Mouse (Mus musculus) frontal cortex, postnatal 25 days (tissue): ENCODE results near the gene Fuk.
"Not testable (repeated sequence)": the region's sequence is repeated elsewhere in the genome, so short reads cannot be mapped to it uniquely, and the experiment has no call there.

Experiments
- DNase-seq, 2 experiments: peaks; one replicate each; pipeline ENCODE4 v3.0.0; 2022; ENCODE audit warnings: low spot score in 2 of 2

Fuk gene

GRCm38 (mm10) chr8:110901839-110902578, at the start of gene Fuk:
TSS of gene Fuk (minus strand) at chr8:110902488.
- peak; percentile 64 to 72 for DNase-seq

GRCm38 (mm10) chr8:110950065-110950484, 47.8 kb upstream of the Fuk start:
- DNase-seq: no peak

- no peak for DNase-seq
Measured at GRCm38 (mm10) chr8:110945716-110946115, 43.4 kb upstream of the Fuk start.

GRCm38 (mm10) chr8:110944276-110944876, 42.1 kb upstream of the Fuk start:
- DNase-seq: no peak

- DNase-seq: no peak
Measured at GRCm38 (mm10) chr8:110941453-110941948, 39.2 kb upstream of the Fuk start.

GRCm38 (mm10) chr8:110940682-110941452, 38.6 kb upstream of the Fuk start:
- DNase-seq: no peak

GRCm38 (mm10) chr8:110938882-110939589, 36.7 kb upstream of the Fuk start:
- DNase-seq: peak; percentile 37 to 58

- no peak for DNase-seq
Measured at GRCm38 (mm10) chr8:110936217-110936616, 33.9 kb upstream of the Fuk start.

GRCm38 (mm10) chr8:110933272-110933671, 31.0 kb upstream of the Fuk start:
- DNase-seq: no peak

GRCm38 (mm10) chr8:110932444-110932843, 30.2 kb upstream of the Fuk start:
- DNase-seq: no peak

GRCm38 (mm10) chr8:110931176-110931939, 29.1 kb upstream of the Fuk start:
- DNase-seq: no peak

GRCm38 (mm10) chr8:110929672-110930071, 27.4 kb upstream of the Fuk start:
- DNase-seq: not testable (repeated sequence)

- DNase-seq: no peak
Measured at GRCm38 (mm10) chr8:110929066-110929465, 26.8 kb upstream of the Fuk start.

- no peak for DNase-seq
Measured at GRCm38 (mm10) chr8:110928435-110928834, 26.1 kb upstream of the Fuk start.

GRCm38 (mm10) chr8:110926690-110927089, 24.4 kb upstream of the Fuk start:
- DNase-seq: no peak

- DNase-seq: no peak
Measured at GRCm38 (mm10) chr8:110925691-110926140, 23.4 kb upstream of the Fuk start.

GRCm38 (mm10) chr8:110921492-110922230, 19.4 kb upstream of the Fuk start:
- DNase-seq: no peak

- no peak for DNase-seq
Measured at GRCm38 (mm10) chr8:110920773-110921277, 18.5 kb upstream of the Fuk start.

GRCm38 (mm10) chr8:110920032-110920772, 17.9 kb upstream of the Fuk start:
- peak in 1 of 2 experiments; percentile 40 for DNase-seq
